Mouse (Mus musculus) embryonic stem cell, embryonic (primary cell): ENCODE measurements around the gene Prpf8.

Experiments
- CTCF ChIA-PET, 4 experiments: fragments of 300-600 bp in 2 of 4; fragments of 350-600 bp in 2 of 4; sonication (Branson Sonifier 250); formaldehyde crosslinking; loops; one replicate each; lab custom pipeline; 2022; ENCODE audit warnings: inconsistent platforms in 2 of 4; lab: Charles Lee
- POLR2A ChIA-PET, 4 experiments: fragments of 300-600 bp in 2 of 4; fragments of 350-600 bp in 2 of 4; sonication (Branson Sonifier 250); formaldehyde crosslinking; loops; one replicate each; lab custom pipeline; 2022; ENCODE audit warnings: antibody characterized with exemption in 4 of 4, inconsistent platforms in 1 of 4; lab: Charles Lee

Prpf8 gene

DNA sequence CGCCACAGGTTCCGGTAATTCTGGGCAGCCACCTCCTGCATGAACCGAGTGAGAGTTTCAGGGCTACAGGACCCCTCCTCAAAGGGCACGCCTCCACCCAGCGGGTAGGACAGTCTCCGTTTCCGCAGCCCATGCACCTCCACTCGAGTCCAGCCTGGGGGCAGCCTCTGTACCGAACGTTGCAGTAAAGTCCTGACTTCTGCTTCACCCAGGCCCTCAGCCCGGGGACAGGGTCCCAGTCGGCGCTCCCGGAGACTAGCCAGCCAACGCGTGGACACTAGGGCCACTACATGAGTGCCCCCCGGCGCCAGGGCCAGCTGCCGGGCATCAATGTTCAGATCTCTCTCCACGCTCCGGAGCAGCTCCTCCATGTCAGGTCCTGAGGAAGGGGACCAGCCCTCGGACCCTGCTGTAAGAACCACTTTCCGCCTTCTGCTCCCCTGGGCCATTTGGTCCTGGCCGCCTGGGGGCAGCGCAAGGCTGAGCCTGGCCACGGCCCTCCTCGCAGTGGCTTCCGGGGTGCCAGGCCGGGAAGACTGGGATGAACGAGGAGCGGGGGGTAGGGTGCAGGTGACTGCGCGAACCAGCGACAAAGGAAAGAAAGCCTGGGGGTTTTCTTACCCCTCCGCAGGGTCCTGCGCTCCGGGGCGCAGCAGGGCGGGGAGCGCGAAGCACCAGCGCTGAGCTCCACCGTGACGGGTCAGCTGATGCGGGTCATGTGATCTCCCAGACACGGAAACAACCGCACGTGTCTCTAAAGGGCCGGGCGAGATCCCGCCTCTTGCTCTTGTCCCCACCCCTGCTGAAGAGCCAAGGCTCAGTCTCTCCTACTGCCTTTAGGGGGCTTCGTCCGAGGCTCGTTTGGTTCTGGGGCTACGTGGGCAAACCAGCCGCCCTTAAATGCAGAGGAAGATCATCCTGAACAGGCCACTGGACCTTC, 32.4 kb upstream of the Prpf8 start, which contains the start of gene Wdr81:
Gene Wdr81, minus strand, starts transcription at position 727 of the 940 bp plus-strand sequence.
- CTCF ChIA-PET: interaction anchor here (0.5 to 1.3 kb wide), 13 partner anchors 9 to 834 kb away, joined by 3 to 5 read pairs (median 3); partner anchors contain the start of genes Hic1 (in 1 of the 4), Prpf8 (in 1 of the 4) and Rilp (in 1 of the 4)
- POLR2A ChIA-PET: interaction anchor here (0.5 to 10.9 kb wide), 33 partner anchors 8 to 622 kb away, joined by 3 to 130 read pairs (median 4); partner anchors contain the start of genes Prpf8 (in 2 of the 4), Rilp (in 2 of the 4), Tlcd2 (in 2 of the 4) and Serpinf1 (in 1 of the 4)

DNA sequence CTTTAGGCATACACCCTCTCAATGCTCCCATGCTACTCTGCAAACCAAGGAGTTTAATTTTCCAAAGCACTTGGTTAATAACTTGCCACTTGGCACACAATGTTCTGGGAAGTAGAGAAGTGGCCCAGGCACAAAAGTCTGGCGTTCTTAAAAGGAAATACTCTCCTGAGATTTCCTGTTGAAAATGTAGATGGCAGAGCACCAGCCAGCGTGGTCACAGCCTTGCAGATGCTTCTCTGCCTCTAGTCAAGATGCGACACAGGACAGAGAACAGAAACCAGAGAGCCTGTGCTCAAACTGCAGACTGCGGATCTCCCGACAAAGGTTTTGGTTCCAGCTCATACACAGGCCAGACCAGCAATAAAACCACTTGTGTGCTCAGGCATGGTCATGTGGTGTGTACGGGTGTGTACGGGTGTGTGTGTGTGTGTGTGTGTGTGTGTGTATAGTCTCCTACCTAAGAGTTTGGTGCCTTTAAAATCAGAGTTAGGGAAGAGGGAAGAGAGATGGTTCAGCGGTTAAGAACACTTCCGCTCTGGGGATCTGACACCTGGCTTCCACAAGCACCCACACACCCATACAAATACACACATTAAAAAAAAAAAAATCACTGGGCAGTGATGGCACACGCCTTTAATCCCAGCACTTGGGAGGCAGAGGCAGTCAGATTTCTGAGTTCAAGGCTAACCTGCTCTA, 31.4 kb upstream of the Prpf8 start:
- ChIA-PET POLR2A (interaction anchor here (0.5 to 10.9 kb wide), 25 partner anchors 7 to 623 kb away, joined by 3 to 130 read pairs (median 5); partner anchors contain the start of genes Prpf8 (in 2 of the 4), Rilp (in 2 of the 4) and Tlcd2 (in 2 of the 4)), CTCF (interaction anchor here in 2 of 4 experiments (0.7 to 1.3 kb wide), 6 partner anchors 9 to 55 kb away, joined by 3 to 5 read pairs (median 4); partner anchors contain the start of genes Prpf8 (in 1 of the 2) and Rilp (in 1 of the 2))

DNA sequence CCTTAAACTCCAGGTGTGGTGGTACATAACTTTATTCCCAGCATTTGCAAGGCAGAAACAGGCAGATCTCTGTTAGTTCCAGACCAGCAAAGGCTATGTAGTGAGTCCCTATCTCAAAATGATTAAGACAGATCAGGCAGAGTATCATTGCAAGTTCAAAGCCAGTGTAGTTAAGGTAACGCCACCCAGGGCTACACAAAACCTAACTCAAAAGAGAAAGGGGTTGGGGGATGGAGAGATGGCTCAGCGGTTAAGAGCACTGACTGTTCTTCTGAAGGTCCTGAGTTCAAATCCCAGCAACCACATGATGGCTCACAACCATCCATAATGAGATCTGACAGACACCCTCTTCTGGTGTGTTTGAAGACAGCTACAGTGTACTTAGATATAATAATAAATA, 30.6 kb upstream of the Prpf8 start:
- ChIA-PET CTCF (interaction anchor here in 2 of 4 experiments (0.6 to 1.1 kb wide), 2 partner anchors 11 to 49 kb away, joined by 3 to 7 read pairs; no protein-coding TSS in a partner anchor), POLR2A (interaction anchor here in 2 of 4 experiments (0.6 to 1.6 kb wide), 5 partner anchors 12 to 510 kb away, joined by 3 to 7 read pairs (median 3); partner anchors contain the start of genes Prpf8 (in 1 of the 2) and Serpinf2 (in 1 of the 2))

DNA sequence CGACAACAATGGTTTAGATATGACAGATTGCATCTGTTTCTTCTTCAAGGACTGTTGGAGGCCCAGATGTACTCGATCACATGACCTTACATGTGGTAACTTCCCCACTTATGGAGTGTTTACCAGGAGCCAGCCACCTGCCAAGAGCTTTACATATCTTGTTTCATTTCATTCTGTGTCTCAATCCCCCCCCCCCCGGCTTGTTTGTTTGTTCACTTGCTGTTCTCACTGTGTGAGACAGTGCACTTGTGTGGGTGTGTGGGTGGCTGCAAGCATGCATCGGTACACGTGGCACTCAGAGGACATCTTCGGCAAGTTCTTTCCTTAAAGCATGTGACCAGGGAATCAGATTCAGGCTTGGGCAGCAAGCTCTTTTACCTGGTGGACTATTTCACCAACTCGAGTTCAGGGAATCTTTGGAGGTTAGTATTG, 30.2 kb upstream of the Prpf8 start:
- ChIA-PET CTCF (interaction anchor here in 2 of 4 experiments (0.6 to 1.1 kb wide), 2 partner anchors 11 to 50 kb away, joined by 3 to 7 read pairs; no protein-coding TSS in a partner anchor), POLR2A (interaction anchor here in 3 of 4 experiments (0.6 to 1.6 kb wide), 9 partner anchors 12 to 1167 kb away, joined by 3 to 7 read pairs (median 3); partner anchors contain the start of genes Prpf8 (in 1 of the 3), Serpinf2 (in 1 of the 3) and Slc43a2 (in 1 of the 3))

DNA sequence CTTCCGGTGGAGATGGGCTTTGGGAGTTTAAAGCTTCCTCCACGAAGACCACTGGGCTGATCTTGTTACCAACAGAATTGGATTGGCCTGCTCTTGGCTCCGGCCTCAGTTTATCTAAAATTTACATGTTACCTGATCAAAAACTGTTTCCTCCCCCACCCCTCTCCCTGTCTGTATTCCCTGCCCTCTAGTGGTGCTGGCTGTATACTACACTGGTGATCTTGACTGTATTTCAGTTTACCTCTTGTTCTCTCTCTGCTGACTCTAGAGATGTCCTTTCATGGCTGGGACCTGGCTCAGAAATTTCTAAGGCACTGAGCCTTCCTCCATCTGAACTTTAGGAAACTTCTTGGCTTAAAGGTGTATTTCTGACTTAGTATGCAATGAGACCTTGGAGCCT, 28.4 kb upstream of the Prpf8 start:
- POLR2A ChIA-PET: interaction anchor here in 3 of 4 experiments (1.3 to 9.9 kb wide), 5 partner anchors 9 to 73 kb away, joined by 3 to 130 read pairs (median 40); partner anchors contain the start of genes Rilp (in 1 of the 3), Slc43a2 (in 1 of the 3) and Wdr81 (in 1 of the 3)
- CTCF ChIA-PET: interaction anchor here in 1 of 4 experiments (0.6 kb wide), 1 partner anchor 36 kb away, joined by 3 read pairs; no protein-coding TSS in a partner anchor

DNA sequence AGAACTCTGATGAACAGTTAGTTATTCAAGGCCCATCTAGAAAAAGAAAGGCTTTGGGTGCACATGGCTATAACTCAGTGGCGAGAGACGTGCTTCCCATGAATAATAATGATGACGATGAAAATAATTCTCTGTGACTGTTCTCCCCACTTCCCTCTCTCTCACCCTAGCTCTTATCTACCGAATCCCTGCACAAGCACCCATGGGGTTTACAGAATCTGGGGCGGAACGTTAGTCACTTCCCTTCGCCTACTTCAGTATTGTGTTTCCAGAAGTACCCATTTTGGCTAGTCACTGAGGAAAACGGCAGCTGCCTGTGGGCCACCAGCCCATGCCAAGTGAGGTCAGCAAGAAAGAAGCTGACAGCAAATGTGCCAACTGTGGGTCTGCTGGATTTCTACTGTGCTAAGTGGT, 28.0 kb upstream of the Prpf8 start:
- CTCF ChIA-PET: no interaction called here
- POLR2A ChIA-PET: interaction anchor here in 3 of 4 experiments (0.6 to 9.9 kb wide), 8 partner anchors 9 to 114 kb away, joined by 3 to 130 read pairs (median 24); partner anchors contain the start of genes Rilp (in 1 of the 3), Slc43a2 (in 1 of the 3) and Wdr81 (in 1 of the 3)

DNA sequence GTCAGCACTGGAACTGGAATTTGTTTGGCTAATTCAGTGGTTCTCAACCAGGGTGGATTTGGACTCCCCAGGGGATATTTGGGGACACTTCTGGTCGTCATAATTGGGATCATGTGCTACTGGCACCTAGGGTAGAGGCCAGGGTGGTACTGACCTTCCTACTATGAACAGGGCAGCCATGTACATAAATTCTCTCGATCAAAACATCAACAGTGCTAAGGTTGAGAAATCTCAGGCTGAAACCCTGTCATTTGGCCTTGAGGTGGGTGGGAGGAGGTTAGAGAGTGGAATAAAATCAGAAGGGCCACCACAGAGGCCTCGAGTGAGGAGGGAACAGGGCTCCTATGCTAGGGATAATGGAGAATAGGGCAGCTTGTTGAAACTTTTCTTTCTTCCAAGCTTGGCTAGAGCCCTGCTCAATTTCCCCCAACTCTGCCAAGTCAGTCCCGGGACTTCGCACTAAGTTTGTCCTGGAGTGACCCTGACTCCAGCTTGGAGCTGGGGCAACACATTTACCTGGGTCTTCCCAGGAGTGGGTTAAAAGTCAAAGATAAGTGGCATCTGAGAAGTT, 27.4 kb upstream of the Prpf8 start:
- CTCF ChIA-PET: interaction anchor here in 2 of 4 experiments (0.5 to 1.1 kb wide), 3 partner anchors 51 to 581 kb away, joined by 3 to 6 read pairs (median 3); partner anchors contain the start of gene Rilp (in 1 of the 2)
- POLR2A ChIA-PET: interaction anchor here in 3 of 4 experiments (0.6 to 9.9 kb wide), 19 partner anchors 7 to 115 kb away, joined by 3 to 130 read pairs (median 20); partner anchors contain the start of genes Prpf8 (in 2 of the 3), Rpa1 (in 2 of the 3), Smyd4 (in 2 of the 3) and Wdr81 (in 2 of the 3)

DNA sequence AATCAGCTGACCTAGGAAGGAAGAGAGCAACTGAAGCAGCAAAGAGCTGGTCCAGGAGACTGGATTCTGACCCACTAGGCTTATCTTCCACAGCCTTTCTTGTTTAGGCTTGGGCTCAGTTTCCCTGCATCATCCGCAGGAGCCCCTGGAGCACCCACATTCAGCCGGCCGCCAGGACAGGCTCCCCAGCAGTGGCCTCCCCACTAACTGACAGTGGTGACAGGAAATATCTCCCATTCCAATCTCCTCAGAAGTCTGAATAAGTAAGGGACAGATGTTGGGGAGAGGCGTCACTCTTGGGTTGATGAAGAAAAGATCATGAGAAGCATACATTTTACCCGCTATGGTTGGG, 26.9 kb upstream of the Prpf8 start:
- CTCF ChIA-PET: interaction anchor here in 3 of 4 experiments (0.5 to 1.1 kb wide), 4 partner anchors 51 to 580 kb away, joined by 3 to 6 read pairs (median 3); partner anchors contain the start of gene Rilp (in 1 of the 3)
- POLR2A ChIA-PET: interaction anchor here (0.6 to 9.9 kb wide), 55 partner anchors 8 to 628 kb away, joined by 3 to 130 read pairs (median 9); partner anchors contain the start of genes Prpf8 (in 4 of the 4), Rilp (in 3 of the 4), Inpp5k (in 2 of the 4) and Rpa1 (in 2 of the 4)

DNA sequence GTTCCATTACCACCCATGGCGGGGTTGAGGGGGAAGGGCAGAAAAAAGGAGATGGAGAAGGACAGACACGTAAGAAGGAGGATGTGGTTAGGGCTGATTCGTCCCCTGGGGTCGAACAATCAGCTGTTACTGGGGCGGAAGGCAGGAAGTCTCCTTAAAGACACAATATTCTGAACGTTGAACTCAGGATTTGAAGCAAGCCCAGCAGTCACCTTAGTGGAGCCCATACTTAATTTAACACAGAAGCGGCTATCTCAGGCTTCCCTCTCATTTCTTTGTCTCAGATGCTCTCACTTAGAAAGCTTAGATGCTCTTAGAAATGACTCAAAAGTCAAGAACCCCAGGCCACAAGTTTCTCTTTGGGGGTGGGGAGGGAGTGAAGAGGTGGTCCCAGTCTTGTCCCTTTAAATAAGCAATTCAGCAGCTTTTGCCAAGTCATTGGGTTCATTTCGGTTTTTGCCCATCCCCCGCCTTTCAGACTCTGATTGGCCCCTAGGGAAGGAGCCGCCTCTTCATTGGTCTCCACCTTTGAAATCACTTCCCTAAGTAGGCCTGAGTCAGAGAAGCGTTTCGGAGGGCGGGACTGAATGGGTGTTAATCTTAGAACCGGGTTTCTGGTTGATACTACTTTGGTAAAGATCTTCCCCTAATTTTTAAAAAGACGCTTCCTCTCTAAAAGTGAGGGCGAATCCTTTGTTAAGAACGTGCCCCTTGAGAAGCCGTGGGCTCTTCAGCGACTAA, 26.3 kb upstream of the Prpf8 start:
- POLR2A ChIA-PET: interaction anchor here (0.6 to 9.9 kb wide), 112 partner anchors 8 to 631 kb away, joined by 3 to 130 read pairs (median 6); partner anchors contain the start of genes Prpf8 (in 4 of the 4), Rilp (in 4 of the 4), Slc43a2 (in 3 of the 4) and Ywhae (in 3 of the 4)

DNA sequence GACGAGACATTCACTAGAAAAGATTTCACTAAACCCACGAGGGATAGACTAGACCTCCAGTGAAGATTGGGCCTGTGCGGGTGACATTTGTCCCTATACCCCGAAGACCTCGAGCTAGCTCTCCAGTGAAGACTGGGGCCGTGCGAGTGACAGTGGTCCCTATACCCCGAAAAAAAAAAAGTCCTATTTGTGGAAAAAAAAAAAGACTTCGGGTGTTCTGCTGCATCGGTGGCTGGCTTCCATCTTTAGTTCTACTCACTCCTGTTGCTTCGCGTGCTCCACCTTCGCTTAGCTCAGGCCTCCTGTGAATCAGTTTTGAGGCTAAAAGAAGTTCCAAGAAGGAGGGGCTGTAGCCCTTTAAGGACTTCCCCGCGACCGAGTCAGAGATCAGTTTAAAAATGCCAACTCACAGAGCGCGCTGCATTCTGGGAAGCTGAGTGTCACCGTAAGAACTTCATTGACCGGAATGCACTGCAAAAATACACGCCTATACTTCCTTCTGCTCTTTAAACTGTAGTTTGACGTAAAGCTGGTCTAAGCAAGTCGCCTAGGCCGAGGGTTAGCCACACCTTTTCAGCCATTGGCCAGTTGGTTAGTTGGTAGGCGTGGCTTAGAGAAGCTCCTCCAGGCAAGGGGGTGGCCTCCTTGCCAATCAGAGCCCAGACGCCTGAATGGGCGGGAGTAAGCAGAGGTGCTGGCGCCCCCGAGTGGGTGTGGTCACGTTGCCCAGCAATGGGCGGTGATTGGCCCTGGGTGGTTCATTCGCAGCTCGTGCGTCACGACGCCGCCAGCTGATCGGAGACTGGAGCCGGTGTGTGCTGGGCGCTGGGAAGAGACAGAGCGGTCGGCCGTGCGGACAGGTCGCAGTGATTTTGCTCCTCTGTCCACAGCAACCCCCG, 25.5 kb upstream of the Prpf8 start, which contains the start of gene Tlcd2:
Gene Tlcd2, plus strand, starts transcription at position 872 of the 899 bp plus-strand sequence.
- POLR2A ChIA-PET: interaction anchor here (0.5 to 9.9 kb wide), 212 partner anchors 8 to 826 kb away, joined by 3 to 130 read pairs (median 5); partner anchors contain the start of genes Prpf8 (in 4 of the 4), Rilp (in 4 of the 4), Inpp5k (in 3 of the 4) and Slc43a2 (in 3 of the 4)
- CTCF ChIA-PET: interaction anchor here (0.5 to 3.0 kb wide), 24 partner anchors 23 to 945 kb away, joined by 3 to 21 read pairs (median 3); partner anchors contain the start of genes Rilp (in 2 of the 4), Hic1 (in 1 of the 4), Prpf8 (in 1 of the 4) and Scarf1 (in 1 of the 4)

More for the DNA sequence above, 26.3 kb upstream of the Prpf8 start:
- CTCF ChIA-PET: interaction anchor here in 3 of 4 experiments (0.5 to 1.7 kb wide), 11 partner anchors 34 to 946 kb away, joined by 3 to 8 read pairs (median 3); partner anchors contain the start of genes Rilp (in 2 of the 3) and Timm22 (in 1 of the 3)

DNA sequence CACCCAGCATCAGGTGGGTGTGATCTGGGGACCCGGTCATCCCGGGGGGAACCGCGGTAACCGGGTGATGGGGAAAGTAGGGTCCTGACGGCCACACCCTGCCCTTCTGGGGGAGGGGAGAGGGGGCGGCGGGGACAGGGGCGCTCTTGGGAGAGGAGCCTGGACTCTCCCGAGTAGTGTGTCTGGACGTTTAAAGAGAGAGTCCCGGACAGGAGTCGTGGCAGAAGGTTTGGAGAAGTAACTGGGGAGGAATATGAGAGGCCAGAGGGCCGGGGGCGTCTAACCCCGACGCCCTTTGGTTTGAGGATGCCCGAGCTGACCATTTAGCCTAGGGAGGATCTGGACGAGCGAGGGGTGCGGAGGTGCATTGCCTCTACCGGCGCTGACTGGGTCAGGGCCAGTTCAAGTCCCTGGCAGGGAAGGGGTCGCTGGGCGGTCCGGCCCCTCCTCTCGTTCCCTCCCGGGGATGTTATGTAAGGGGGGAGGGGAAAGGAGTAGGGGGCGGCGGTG, 24.8 kb upstream of the Prpf8 start:
- POLR2A ChIA-PET: interaction anchor here (0.5 to 9.9 kb wide), 171 partner anchors 7 to 825 kb away, joined by 3 to 130 read pairs (median 6); partner anchors contain the start of genes Prpf8 (in 4 of the 4), Rilp (in 4 of the 4), Inpp5k (in 3 of the 4) and Slc43a2 (in 3 of the 4)
- CTCF ChIA-PET: interaction anchor here in 3 of 4 experiments (0.5 to 3.0 kb wide), 17 partner anchors 23 to 945 kb away, joined by 3 to 21 read pairs (median 3); partner anchors contain the start of genes Rilp (in 2 of the 3), Hic1 (in 1 of the 3), Prpf8 (in 1 of the 3) and Scarf1 (in 1 of the 3)

DNA sequence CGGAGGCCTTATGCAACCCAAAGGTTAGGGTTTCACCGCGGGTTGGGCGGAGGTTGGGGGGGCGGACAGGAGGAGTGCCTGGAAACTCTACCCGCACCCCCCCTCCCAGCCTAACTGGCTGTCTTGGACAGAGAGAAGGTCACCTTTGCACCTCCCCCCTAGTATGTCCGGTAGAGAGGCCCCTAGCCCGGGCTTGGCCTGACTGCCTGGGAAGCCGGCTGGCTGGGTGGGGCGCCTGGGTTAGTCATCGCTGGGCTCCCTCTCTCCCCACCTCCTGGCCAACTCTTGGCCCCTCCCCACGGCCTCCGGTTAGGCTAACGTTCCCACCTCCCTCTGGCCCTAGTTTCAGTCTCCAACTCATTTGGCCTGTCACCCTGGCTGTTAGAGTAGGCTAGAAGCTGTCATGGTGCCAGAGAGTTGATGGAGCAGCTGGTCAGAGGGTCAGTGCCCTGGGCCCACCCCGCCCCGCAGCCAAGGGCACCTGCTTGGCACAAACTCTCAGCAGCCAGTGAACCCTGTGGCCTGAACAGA, 24.3 kb upstream of the Prpf8 start:
- ChIA-PET POLR2A (interaction anchor here in 3 of 4 experiments (0.5 to 9.9 kb wide), 43 partner anchors 8 to 630 kb away, joined by 3 to 130 read pairs (median 8); partner anchors contain the start of genes Prpf8 (in 3 of the 3), Rilp (in 3 of the 3), Wdr81 (in 3 of the 3) and Dph1 (in 2 of the 3)), CTCF (interaction anchor here in 2 of 4 experiments (1.2 to 3.0 kb wide), 3 partner anchors 24 to 48 kb away, joined by 4 to 21 read pairs (median 4); partner anchors contain the start of genes Prpf8 (in 1 of the 2) and Rilp (in 1 of the 2))

DNA sequence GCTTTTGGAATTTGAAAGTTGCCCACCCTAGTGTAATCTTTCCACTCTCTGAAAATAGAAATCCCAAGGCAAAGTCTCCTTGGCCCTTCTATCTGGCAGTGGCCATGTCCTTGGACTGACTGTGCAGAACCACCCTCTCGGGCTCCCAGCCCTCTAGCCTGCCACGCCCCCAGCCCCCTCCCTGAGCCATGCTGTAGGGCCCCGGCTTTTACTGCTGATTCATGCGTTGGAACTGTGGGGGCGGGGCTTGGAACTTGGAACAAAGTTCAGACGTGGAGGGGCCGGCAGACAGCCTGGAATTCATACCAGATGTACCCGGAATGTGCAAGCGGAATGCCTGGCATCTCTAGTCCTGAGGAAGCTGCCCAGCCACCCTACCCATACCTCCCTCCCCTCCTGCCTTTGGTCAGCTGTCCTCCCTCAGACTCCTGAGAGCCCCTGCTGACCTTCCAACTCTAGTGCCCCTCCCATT, 23.7 kb upstream of the Prpf8 start:
- CTCF ChIA-PET: interaction anchor here in 3 of 4 experiments (0.7 to 3.0 kb wide), 3 partner anchors 48 to 60 kb away, joined by 4 to 21 read pairs (median 5); partner anchors contain the start of gene Rilp (in 1 of the 3)
- POLR2A ChIA-PET: interaction anchor here in 3 of 4 experiments (0.5 to 9.9 kb wide), 24 partner anchors 9 to 454 kb away, joined by 3 to 130 read pairs (median 4); partner anchors contain the start of genes Rilp (in 3 of the 3), Wdr81 (in 3 of the 3), Prpf8 (in 2 of the 3) and Dph1 (in 1 of the 3)
